Mouse (Mus musculus) WW6 (cell line): ENCODE data around the gene Pdzd2.
A peak's percentile ranks its signal among the peaks of the same experiment; 100 is the strongest.

Source experiments
- DNase-seq: peaks from one replicate; pipeline ENCODE4 v3.0.0-alpha.2; 2013; ENCODE audit warnings: low read depth, low spot score

Gene Pdzd2

DNA sequence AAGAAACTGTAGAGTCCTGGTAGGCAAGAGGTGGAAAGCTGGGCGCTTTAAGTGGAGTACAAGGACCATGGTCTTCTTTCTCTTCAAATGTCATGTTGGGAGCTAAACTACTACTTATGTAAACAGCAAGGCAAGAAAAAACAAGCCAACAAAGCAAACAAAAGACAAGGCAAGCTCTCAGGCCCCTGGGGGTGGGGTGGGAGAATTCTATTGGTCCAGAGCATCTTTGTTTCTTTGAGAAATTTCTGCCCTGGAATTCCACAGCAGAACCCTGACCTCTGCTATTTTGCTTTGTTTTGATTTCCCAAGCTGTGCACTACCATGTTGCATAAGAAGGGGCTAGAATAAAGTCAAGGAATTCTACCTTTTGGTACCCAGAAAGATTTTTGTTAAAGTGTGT lies 307.4 kb downstream of the Pdzd2 start:
- no peak for DNase-seq

DNA sequence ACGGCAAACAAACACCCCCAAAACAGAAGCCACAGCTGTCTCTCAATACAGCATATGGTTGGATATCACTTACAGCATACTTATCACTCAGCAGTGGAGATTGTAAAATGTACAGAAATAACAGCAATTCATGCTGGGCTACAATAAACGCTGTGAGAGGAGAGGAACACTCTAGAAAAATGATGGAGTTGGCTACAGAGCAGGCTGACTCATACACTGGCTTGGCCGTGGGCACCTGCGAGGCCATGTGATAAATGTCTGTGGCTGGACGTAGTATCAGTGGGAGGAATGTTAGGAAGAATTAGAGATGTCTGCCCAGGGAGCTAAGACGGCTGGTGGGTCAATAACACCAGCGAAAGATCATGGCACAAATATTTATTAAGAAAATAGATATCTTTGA lies 308.0 kb downstream of the Pdzd2 start:
- no peak for DNase-seq

DNA sequence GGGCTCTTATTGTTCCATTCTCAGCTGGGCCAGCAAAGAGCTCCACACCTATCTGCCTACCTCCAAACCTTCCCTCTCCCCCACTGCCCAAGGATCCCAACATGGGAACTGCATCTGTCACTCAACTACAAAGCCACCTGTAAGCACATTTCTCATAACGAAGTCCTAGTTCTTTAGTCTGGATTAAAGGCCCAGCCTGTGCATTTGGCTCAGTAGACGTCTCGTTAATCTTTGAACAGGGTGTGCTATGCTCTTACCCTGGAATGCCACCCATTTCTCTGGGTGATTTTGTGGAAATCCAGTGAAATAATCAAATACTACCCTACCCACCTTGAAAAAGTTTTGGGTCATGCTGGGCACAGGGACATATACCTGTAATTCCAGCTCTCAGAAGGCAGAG lies 308.5 kb downstream of the Pdzd2 start:
- no peak for DNase-seq

DNA sequence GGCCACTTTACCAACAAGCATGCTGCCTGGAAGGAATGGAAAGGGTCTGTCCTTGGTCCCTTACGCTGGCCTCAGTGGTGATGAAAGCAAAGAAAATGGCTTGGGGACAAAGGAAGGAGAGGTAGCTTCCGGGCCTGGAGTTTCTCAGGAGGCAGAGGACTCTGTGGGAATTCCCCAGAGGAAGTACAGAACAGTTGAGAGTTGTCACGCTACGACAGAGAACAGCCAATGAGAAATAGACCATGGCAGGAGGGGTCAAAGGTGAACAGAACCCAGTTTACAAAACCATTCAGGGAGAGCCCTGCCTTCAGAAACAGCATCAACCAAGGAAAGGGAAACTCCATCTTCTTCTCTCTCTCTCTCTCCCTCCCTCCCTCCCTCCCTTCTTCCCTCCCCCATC lies 309.1 kb downstream of the Pdzd2 start:
- no peak for DNase-seq

DNA sequence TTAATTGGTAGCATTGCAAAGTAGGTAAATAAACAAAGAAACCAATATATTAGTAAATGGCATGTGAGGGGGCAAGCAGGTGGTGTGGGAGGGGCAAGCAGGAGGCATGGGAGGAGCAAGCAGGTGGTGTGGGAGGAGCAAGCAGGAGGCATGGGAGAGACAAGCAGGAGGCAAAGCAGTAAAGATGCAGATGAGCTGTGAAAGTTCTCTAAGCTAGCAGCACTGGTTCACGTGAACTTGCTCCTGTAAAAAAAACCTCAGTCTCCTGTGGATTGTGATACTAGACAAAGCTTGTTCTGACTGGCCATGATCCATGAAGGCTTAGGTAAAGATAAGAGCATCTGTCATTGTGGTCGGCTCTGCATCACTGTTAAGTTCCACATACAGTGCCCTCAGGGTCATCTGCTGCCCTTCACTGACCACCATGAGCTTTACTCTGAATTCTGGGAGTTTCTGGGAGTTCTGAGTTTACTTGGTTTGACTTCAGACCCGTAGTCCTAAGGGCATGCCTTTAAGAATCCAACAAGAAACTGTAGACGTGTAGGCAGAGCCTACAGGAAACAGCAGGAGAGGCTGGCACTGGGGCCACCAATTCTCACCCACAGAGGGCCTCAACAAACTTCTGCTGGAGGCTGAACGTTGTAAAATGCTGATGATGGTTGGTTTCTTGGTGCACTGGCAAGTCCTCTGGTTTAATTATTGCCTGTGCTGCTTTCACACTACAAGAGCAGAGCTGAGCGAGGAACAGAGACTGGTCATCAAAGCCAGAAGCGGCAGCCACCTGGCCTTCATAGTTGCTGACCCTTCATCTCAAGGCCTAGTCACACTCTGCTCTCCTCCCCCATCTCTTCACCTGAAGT lies 309.9 kb downstream of the Pdzd2 start:
- DNase-seq, result no peak

DNA sequence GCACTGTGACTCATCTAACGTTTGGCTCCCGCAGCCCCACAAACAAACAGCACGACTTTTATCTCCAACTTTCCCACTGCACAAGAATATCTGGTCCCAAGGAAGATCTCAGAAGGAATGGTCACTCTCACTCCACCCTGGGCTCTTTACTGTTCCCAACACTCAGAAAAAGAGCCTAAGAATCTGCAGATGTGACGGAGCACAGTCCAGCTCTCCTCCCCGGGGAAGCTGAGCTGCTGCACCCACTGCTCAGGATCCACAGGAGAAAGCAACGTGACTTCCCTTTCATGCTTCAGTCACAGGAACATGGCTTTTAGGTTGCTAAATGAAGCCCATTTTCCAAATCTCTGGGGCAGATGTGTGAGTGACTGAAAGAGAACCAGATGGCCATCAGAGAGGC lies 311.9 kb downstream of the Pdzd2 start:
- DNase-seq, result no peak

DNA sequence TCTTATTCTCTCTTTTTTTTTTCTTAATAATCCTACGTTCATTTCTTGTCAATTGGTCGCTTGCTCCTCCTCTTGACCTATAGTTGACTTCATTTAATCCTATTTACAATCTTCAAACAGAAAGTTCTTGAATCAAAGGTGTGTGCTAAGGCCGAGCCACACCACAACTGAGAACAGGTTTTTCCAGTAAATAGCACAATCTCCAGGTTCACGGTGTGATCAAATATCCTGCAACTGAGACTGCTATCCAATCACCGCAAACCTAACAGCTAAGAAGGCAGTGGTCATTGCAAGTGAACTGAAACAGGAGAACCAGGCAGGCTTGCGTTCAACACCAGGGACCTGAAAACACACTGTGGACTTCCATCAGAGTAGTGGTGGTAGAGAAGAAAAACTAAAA lies 313.4 kb downstream of the Pdzd2 start:
- DNase-seq, result no peak

DNA sequence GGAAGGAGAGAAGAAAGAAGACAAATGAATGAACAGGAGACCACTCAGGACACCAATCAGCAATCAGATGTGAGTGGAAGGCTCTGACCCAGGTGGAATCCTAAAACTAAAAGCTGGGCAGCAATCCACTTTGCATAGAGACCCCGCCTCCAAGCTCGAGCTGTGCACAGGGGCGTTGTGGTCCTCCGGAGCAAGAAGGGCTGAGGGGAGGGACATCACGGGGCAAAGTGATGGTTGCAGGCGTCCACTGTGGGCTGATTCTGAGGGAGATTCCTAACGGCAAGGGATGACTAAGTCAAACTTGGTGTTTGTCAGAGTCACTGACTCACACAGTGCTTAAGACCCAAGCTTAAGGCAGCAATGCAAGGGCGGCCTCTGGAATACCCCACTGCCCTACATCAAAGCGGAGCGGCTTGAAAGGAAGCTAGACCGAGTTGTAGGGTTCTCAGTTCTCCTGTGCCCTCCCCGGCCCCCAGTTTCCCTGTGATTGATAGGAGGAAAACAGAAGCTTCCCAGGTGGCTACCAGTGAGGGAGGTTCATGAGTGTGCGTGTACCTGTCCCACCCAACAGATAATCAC lies 314.6 kb downstream of the Pdzd2 start:
- DNase-seq, result no peak

DNA sequence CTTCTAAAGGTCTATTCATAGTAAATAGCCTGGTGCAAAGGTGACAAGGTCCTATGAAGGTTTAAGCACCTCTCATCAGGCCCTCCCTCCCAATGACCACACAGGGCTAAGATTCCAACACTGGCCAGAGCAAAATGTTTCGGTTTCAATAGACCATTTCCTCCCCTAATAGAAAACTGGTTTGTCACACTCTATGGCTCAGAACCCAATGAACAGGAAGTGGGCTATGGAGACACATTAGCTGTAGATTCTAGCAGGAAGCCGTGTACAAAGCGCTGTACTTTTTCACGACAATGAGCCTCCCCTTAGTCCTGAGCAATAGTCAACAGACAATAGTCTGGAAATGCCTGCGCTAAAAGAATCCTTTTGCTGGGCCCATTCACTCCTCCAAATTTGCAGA lies 315.5 kb downstream of the Pdzd2 start:
- no peak for DNase-seq

DNA sequence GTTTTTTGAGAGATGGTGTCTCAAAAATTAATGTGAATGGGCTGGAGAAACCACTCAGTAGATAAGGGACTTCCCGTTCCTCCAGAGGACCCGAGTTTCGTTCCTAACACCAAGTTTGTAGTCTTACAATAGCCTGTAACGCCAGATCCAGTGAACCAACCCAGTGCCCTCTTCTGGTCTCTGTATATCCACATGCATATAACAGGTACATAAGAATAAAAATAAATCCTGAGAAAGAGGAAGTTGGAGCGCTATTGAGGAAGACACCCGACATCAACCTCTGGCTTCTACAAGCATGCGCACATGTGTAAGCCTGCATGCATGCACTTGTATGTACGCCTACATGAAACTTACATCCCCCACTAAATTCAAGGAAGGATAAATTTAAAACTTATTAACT lies 318.8 kb downstream of the Pdzd2 start:
- DNase-seq, result no peak

DNA sequence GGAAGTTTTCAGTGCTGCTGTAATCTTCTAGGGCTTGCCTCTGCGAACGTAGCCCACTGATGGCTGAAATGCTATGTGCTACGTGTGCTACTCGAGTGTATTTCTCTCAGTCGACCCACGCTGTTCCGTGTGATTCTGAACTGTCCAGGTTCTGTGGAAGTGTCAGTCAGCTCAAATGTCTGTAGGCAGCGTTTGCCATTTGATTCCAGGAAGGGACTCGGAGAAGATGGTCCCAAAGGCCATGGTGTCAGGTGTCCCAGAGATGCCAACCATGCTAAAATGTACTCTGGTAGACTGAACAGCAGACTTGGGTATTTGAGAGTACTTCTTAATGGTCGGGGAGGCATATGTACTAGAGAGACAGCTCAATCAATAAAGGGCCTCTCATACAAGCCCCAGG lies 319.3 kb downstream of the Pdzd2 start:
- DNase-seq, result no peak

DNA sequence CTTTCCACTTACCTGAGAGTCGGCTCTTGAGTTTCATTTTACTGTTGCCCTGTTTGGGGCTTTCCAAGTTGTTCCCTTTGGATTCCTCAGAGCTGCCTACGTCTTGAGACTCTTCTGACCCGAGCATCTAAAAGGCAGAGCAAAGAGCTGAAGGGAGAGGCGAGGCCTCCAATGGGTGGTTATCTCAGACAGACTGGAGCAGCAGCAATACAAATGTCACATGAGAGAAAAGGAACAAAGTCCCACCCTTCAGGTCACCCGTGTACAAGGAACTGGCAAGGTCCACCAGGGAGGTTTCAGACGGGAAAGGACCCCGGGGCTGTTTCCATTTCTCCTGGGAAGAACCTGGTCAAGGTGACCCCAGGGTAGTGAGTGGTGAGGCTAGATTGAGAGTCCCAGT lies 320.3 kb downstream of the Pdzd2 start:
- DNase-seq, result no peak

DNA sequence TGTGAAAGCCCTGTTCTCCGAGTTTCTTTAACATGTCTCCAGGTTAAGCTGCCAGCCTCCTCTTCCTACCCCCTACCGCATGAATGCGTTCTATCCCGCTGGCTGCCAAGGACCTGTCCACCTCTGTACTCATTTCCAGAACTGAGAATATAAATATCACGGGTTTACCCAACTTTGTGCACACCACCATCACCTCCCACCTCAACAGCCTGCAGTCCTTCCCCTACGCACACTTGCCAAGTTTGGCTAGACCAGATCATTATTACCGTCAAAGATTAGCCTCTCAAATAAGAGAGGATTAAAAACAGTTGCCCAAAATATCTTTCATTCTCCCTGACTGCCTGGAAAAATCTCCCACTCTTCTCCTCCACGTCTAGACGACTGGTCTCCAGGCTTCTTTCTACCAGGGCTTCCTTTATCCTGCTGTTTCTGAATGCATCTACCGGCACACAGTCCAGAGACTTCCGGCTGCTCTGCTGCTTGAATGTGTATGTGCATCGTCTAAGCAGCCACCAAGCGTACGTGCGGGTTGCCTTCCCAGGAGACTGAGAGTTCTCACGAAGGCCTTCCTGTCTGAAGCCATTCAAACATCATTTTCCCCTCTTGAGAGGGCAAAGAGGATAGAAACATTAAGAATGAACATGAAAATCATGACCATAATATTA lies 324.1 kb downstream of the Pdzd2 start:
- no peak for DNase-seq

DNA sequence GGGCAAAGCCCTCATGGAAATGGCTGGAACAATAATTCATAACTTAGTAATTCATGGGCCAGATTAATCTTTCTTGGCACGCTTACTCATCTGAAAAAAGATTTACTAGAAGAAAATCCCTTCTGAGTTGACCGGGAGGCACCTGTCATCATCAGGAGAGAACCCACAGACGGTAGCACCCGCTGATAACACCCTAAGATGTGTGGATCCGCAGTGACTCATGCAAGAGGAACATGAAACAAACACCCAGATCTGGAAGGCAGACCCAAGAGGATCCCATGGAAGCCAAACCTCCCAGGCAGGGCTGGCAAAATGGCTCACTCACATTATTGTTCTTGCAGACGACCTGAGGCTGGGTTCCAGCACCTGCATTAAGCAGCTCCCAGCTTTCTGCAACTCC lies 325.0 kb downstream of the Pdzd2 start:
- DNase-seq, result no peak

DNA sequence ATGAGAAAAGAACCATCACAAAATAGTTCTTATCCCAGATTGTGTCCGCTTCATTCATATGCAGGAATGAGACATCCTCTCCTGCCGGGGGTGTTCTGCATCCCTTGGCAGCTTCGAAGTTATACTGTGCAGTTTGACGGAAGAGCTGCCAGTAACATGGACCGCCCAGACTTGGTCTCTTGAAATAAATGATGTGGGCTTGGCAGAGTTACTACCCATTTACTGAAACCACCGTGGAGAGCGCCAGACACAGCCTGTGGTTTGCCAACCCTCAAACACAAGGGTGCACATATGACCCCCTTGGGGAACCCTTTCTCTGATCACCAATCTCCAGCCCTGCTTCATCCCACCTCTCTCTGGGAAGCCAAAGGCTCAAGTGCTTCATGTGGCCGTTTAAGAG lies 331.5 kb downstream of the Pdzd2 start:
- DNase-seq, result no peak

DNA sequence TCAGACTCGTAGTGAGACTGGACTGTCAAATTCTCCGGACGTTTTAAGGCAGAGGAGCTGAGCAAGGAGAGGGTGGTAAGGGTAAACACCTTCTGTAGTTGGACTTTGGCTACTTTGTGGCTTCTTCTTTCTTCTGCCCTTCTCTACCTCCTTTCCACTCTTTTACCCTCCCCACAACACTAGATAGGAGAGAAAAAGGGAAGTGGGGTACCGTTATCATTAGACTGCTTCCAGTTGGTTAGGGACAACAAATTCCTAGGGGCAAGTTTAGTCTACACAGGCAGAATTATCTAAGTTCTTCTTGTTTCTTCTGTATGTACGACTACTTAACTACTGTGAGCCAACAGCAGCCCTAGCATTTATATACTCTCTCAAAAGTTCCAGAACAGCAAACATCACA lies 334.1 kb downstream of the Pdzd2 start:
- no peak for DNase-seq

DNA sequence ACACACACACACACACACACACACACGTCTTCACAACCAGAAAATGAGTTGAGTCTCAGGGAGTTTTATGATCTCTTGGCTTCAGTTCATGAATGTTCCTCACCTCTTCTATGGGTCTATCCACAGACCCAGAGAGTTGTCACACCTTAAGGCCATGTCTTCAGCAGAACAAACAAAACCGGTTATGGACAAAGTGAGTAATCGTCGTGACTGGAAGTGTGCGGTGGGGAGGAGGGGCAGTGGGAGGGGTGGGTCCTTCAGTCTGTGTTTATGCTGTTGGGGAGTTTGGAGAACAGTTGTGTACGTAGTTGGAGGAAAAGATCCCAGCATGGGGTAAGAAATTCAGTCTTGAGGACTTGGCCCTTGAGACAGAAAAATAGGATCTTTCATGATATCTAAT lies 342.7 kb downstream of the Pdzd2 start:
- no peak for DNase-seq

DNA sequence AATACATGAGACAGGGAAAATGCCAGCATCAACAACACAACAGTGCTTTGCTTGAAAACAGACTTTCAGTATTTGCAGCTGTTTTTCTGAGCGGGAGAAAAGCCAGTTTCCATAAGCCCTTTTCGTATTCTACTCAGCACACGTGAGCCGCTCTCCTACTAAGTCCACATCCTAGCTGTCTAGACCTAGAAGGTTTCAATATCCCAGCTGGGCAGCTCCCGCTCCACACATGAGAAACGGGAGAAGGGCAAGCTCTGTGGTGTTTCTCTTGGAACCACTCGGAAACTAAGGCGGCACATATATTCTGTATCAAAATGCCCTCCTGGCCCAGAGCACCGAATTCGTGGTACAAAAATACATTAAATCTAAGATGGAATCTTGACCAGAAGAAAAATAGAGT lies 345.0 kb downstream of the Pdzd2 start:
- no peak for DNase-seq

DNA sequence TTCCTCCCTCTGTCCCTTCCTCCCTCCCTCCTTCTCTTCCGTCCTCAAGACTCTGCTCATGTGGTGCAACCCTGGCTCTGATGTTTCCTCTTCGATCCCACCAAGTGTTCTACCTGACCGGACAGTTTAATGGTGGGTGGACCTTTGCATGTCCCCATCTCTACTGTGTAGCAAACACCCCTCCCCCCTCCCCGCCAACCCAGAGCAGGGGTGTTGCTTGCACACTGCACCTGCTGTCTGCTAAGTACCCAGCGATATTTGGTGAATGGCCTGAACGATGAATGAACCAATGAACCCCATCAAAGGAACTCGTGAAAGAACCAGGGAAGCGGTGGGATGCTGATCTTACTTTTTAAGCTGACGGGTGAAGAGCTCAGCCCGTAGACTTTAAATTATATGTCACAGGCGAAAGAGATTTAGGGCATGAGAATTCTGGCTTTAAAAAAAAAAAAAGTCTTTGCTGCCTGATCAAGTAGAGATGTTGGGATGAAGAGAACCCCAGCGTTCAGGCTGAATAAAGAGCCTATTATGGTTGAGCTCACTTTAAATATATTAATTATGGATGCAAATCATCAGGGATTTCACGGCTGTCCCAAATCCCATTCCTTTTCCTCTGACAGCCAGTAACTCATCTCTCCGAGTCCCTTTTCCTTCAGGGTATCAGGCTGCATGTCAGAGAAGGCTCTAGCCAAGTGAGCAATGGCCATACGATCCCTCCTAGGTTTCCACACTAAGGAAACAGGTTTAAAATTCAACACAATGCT lies 350.8 kb downstream of the Pdzd2 start:
- DNase-seq, result no peak

DNA sequence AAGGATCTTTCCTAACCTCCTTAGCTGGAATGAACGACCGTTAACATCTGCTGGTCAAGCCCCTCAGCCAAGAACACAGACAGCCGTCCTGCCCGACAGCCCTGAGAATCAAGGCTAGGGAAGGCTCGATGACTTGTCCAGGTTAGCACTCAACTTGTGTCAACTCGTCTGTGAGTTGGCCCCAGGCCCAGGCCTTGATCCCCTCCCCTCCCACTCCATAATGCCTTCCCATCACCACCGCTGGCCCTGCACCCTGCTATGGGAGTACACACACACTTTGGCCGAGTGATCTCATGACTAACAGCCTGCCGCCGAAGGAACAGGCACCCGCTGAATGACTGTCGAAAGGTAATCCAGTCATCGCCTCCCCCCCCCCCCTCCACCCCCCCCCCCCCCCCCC lies 355.0 kb downstream of the Pdzd2 start:
- DNase-seq, result no peak

DNA sequence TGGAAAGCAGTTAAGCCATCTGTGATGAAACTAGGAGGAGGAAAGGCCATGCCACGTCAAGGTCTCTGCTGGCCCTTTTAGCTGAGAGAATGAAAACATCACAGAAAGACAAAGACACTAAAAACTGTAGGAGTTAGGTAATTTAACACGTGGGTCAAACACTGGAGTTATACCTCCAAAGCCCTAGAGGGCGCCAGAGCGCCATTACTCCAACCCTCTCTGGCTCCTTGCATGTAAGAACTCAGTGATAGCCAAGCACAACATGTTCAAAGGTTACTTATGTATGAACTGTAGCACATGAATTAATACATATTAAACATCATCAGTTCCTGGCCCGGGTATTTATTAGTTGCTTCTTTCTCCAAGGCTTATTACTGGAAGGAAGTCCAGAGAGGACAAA lies 359.2 kb downstream of the Pdzd2 start:
- peak; percentile 63 for DNase-seq

DNA sequence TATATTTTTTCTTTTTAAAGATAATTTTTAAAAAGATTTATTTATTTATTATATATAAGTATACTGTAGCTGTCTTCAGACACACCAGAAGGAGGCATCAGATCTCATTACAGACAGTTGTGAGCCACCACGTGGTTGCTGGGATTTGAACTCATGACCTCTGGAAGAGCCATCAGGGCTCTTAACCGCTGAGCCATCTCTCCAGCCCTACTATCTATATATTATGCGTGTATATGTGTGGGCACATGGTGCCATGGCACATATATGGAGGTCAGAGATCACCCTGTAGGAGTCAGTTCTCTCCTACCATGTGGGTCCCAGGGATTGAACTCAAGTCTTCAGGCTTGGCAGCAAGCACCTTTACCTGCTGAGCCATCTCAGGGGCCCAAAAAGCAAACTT lies 359.7 kb downstream of the Pdzd2 start:
- DNase-seq, result no peak
